Mouse (Mus musculus) CH12.LX (cell line): ENCODE data around the gene Tada3. TPM values are rescaled to one million over a fixed set of nuclear protein-coding genes. Genes with fewer than 3 reads are reported as not detected.

Experiments
- DNase-seq: peaks from one replicate; pipeline ENCODE4 v3.0.0-alpha.2; 2013; ENCODE audit errors: extremely low read depth
- H3K27ac ChIP-seq: 2 replicates; pipeline ENCODE4 v1.5.1; 2012; ENCODE audit warnings: low read depth, mild to moderate bottlenecking, control low read depth, moderate library complexity; ENCODE audit not compliant: insufficient read depth
- H3K27me3 ChIP-seq: replicated peaks from 2 replicates; pipeline ENCODE3; 2012; ENCODE audit warnings: inconsistent platforms
- H3K36me3 ChIP-seq, 2 experiments: replicated peaks in 1 of 2; 2 replicates each; pipeline versions ENCODE3 to v1.6.1; 2012; ENCODE audit warnings: inconsistent platforms in 1 of 2, low read length in 1 of 2, mild to moderate bottlenecking in 1 of 2, mixed read lengths in 1 of 2, moderate library complexity in 1 of 2; ENCODE audit not compliant: control insufficient read depth in 1 of 2, insufficient read depth in 1 of 2
- H3K4me1 ChIP-seq, 2 experiments: 2 replicates each; pipeline ENCODE4 v1.6.1; 2012; ENCODE audit warnings: inconsistent platforms in 1 of 2, moderate library complexity in 1 of 2; ENCODE audit not compliant: insufficient read depth in 2 of 2, control insufficient read depth in 1 of 2
- H3K4me2 ChIP-seq: 2 replicates; pipeline ENCODE4 v1.6.1; 2012; ENCODE audit warnings: low read depth, mild to moderate bottlenecking, control low read depth; ENCODE audit not compliant: poor library complexity, insufficient read depth, severe bottlenecking
- H3K4me3 ChIP-seq, 3 experiments: fragments of 150-350 bp in 1 of 3; sonication (generic) in 1 of 3; replicated peaks in 1 of 3; 2 replicates each; pipeline versions ENCODE3 to v1.5.1; 2011 to 2012; ENCODE audit warnings: low read depth in 2 of 3, low read length in 2 of 3, mild to moderate bottlenecking in 2 of 3, moderate library complexity in 2 of 3, control low read depth in 1 of 3, improper control_type of control experiment in 1 of 3, inconsistent platforms in 1 of 3, mixed read lengths in 1 of 3; ENCODE audit not compliant: poor library complexity in 1 of 3
- H3K79me2 ChIP-seq: replicated peaks from 2 replicates; pipeline ENCODE4 v1.6.1; 2012; ENCODE audit warnings: mild to moderate bottlenecking, moderate library complexity; ENCODE audit not compliant: control insufficient read depth, poor library complexity, insufficient read depth, severe bottlenecking; ENCODE audit errors: extremely low read depth
- H3K9ac ChIP-seq: 2 replicates; pipeline ENCODE4 v1.6.1; 2012; ENCODE audit warnings: low read depth, mild to moderate bottlenecking, control low read depth, moderate library complexity; ENCODE audit not compliant: insufficient read depth
- H3K9me3 ChIP-seq: replicated peaks from 2 replicates; pipeline ENCODE3; 2012; ENCODE audit warnings: low read length, inconsistent platforms, mixed read lengths
- BHLHE40 ChIP-seq: IDR thresholded peaks from 2 replicates; pipeline ENCODE4 v1.6.1; 2011; ENCODE audit warnings: mild to moderate bottlenecking, low read depth, low read length, improper control_type of control experiment
- E2F4 ChIP-seq: IDR thresholded peaks from 2 replicates; pipeline ENCODE4 v1.6.1; 2011; ENCODE audit warnings: low read depth, low read length, improper control_type of control experiment; ENCODE audit not compliant: insufficient replicate concordance
- EP300 ChIP-seq: IDR thresholded peaks from 2 replicates; pipeline ENCODE4 v1.6.1; 2011; ENCODE audit warnings: low read length, improper control_type of control experiment
- IRF4 ChIP-seq: IDR thresholded peaks from 2 replicates; pipeline ENCODE4 v1.6.1; 2014; ENCODE audit warnings: low read depth, mild to moderate bottlenecking, inconsistent platforms, low read length, improper control_type of control experiment
- JUN ChIP-seq: IDR thresholded peaks from 2 replicates; pipeline ENCODE4 v1.6.1; 2011; ENCODE audit warnings: low read depth, mild to moderate bottlenecking, low read length, improper control_type of control experiment, moderate library complexity; ENCODE audit not compliant: insufficient read depth
- JUND ChIP-seq: conservative IDR thresholded peaks from 2 replicates; pipeline ENCODE4 v1.6.1; 2011; ENCODE audit warnings: low read depth, low read length, improper control_type of control experiment
- MAZ ChIP-seq: IDR thresholded peaks from 2 replicates; pipeline ENCODE4 v1.6.1; 2012; ENCODE audit warnings: low read depth, mild to moderate bottlenecking, inconsistent platforms, low read length, improper control_type of control experiment, moderate library complexity
- MXI1 ChIP-seq: IDR thresholded peaks from 2 replicates; pipeline ENCODE4 v1.6.1; 2011; ENCODE audit warnings: mild to moderate bottlenecking, low read depth, low read length, improper control_type of control experiment
- RAD21 ChIP-seq: IDR thresholded peaks from 2 replicates; pipeline ENCODE4 v1.6.1; 2011; ENCODE audit warnings: low read depth, mild to moderate bottlenecking, low read length, improper control_type of control experiment, moderate library complexity
- RCOR1 ChIP-seq: conservative IDR thresholded peaks from 2 replicates; pipeline ENCODE4 v1.6.1; 2012; ENCODE audit warnings: low read depth, mild to moderate bottlenecking, inconsistent platforms, low read length, improper control_type of control experiment
- TCF12 ChIP-seq: IDR thresholded peaks from 2 replicates; pipeline ENCODE4 v1.6.1; 2014; ENCODE audit warnings: low read depth, mild to moderate bottlenecking, inconsistent platforms, low read length, improper control_type of control experiment
- USF1 ChIP-seq: IDR thresholded peaks from 2 replicates; pipeline ENCODE4 v1.6.1; 2014; ENCODE audit warnings: low read depth, mild to moderate bottlenecking, inconsistent platforms, low read length, improper control_type of control experiment
- USF2 ChIP-seq: conservative IDR thresholded peaks from 2 replicates; pipeline ENCODE4 v1.6.1; 2011; ENCODE audit warnings: low read depth, low read length, improper control_type of control experiment
- ZC3H11A ChIP-seq: IDR thresholded peaks from 2 replicates; pipeline ENCODE4 v1.6.1; 2012; ENCODE audit warnings: low read depth, mild to moderate bottlenecking, inconsistent platforms, low read length, improper control_type of control experiment
- ZKSCAN1 ChIP-seq: IDR thresholded peaks from 2 replicates; pipeline ENCODE4 v1.6.1; 2012; ENCODE audit warnings: low read depth, inconsistent platforms, low read length, improper control_type of control experiment, borderline replicate concordance
- ZMIZ1 ChIP-seq: IDR thresholded peaks from 2 replicates; pipeline ENCODE4 v1.6.1; 2012; ENCODE audit warnings: low read depth, mild to moderate bottlenecking, inconsistent platforms, low read length, improper control_type of control experiment
- dilution Hi-C: fragments of 300-500 bp; cut with MboI; formaldehyde crosslinking; loops from 2 replicates; pipeline ENCODE4 v1.14.3; 2020; ENCODE audit warnings: low sequenced_read_pairs; ENCODE audit not compliant: extremely low pct_unique_long_range_greater_than_20kb, extremely low pct_ligation_motif_present
- in situ Hi-C: fragments of 300-500 bp; cut with MboI; formaldehyde crosslinking; loops from 3 replicates; pipeline ENCODE4 v1.14.3; 2019; ENCODE audit warnings: low sequenced_read_pairs, low pct_ligation_motif_present, low pct_unique_long_range_greater_than_20kb, mixed read lengths
- polyA plus RNA-seq: library from polyadenylated mRNA; unstranded; fragments of >175 nt; gene quantifications from 2 replicates; pipeline ENCODE4 v1.2.1, GENCODE M21; 2012; ENCODE audit warnings: low read depth; ENCODE audit not compliant: insufficient read length
- total RNA-seq, 2 experiments: library from RNA; depleted of rRNA; stranded (reverse); fragments of 300-350 nt in 1 of 2; fragments of >200 nt in 1 of 2; gene quantifications; 2 replicates each; pipeline ENCODE4 v1.2.3; 2012 to 2014

The Tada3 gene
- total and polyA plus RNA-seq, 3 experiments: 7.2 to 28.2 (median 19.4) TPM

GRCm38 (mm10) chr6:113366639-113367038 lies 11.0 kb downstream of the Tada3 start:
- no peaks in the 10 kb centered on the region for H3K79me2 ChIP-seq
- H3K27ac ChIP-seq: no peak overlapping the region
- TF ChIP-seq JUND (no peak), MAZ (no peak)
- H3K4me3 ChIP-seq: no peak overlapping the region
- H3K4me2 ChIP-seq: no peak overlapping the region
- no peak overlapping the region for H3K9ac ChIP-seq
- dilution Hi-C loops: no loop called here
- in situ Hi-C loops: no loop called here
- no peaks in the 10 kb centered on the region for H3K9me3 ChIP-seq
- peaks cover 6% of the 10 kb centered on the region in 2 experiments for H3K4me1 ChIP-seq
- peaks cover 43 to 51% of the 10 kb centered on the region in 2 experiments for H3K36me3 ChIP-seq
- H3K27me3 ChIP-seq: no peaks in the 10 kb centered on the region
- DNase-seq: no peak

- in situ Hi-C loops: no loop called here
- no peaks in the 10 kb centered on the region for H3K27me3 ChIP-seq
- no peaks in the 10 kb centered on the region for H3K9me3 ChIP-seq
- H3K79me2 ChIP-seq: no peaks in the 10 kb centered on the region
- TF ChIP-seq TCF12 (no peak), ZKSCAN1 (no peak), USF2 (no peak), BHLHE40 (no peak), RCOR1 (no peak), USF1 (no peak), IRF4 (no peak), ZMIZ1 (no peak), RAD21 (no peak)
- dilution Hi-C loops: no loop called here
- no peak for DNase-seq
- H3K4me1 ChIP-seq: peaks cover 12 to 15% of the 10 kb centered on the region in 2 experiments
- H3K36me3 ChIP-seq: peaks cover 25 to 31% of the 10 kb centered on the region in 2 experiments
- H3K4me3 ChIP-seq: no peak overlapping the region
- H3K4me2 ChIP-seq: no peak overlapping the region
- no peak overlapping the region for H3K27ac ChIP-seq
- no peak overlapping the region for H3K9ac ChIP-seq
Observed at GRCm38 (mm10) chr6:113364518-113365135, 13.1 kb downstream of the Tada3 start.

GRCm38 (mm10) chr6:113362241-113362640 lies 15.4 kb downstream of the Tada3 start:
- no peaks in the 10 kb centered on the region for H3K9me3 ChIP-seq
- in situ Hi-C loops: no loop called here
- H3K79me2 ChIP-seq: no peaks in the 10 kb centered on the region
- TF ChIP-seq ZC3H11A (no peak), EP300 (no peak), MXI1 (no peak), E2F4 (no peak), JUN (no peak)
- no peak overlapping the region for H3K4me3 ChIP-seq
- H3K4me2 ChIP-seq: no peak overlapping the region
- peaks cover 12 to 15% of the 10 kb centered on the region in 2 experiments for H3K4me1 ChIP-seq
- H3K27me3 ChIP-seq: peaks cover under 1% of the 10 kb centered on the region
- H3K9ac ChIP-seq: no peak overlapping the region
- no peak overlapping the region for H3K27ac ChIP-seq
- peaks cover 9 to 10% of the 10 kb centered on the region in 2 experiments for H3K36me3 ChIP-seq
- dilution Hi-C loops: no loop called here
- DNase-seq: no peak
